Mouse (Mus musculus) heart, embryonic 14.5 days (tissue): ENCODE measurements around the gene Npas3. TPM values are rescaled to one million over a fixed set of nuclear protein-coding genes. Genes with fewer than 3 reads are reported as not detected.

ENCODE experiments used
- ATAC-seq: fragments of 200-750 bp; cut with Nextera tagmentation; 2 replicates; pipeline ENCODE4 v1.8.0; 2017; ENCODE audit warnings: low read depth, moderate TSS enrichment; ENCODE audit not compliant: insufficient number of reproducible peaks, insufficient read depth, low FRiP score
- H3K27ac ChIP-seq, 2 experiments: fragments of 200-500 bp in 1 of 2; fragments of 300-500 bp in 1 of 2; sonication (generic) in 1 of 2; replicated peaks in 1 of 2; 2 replicates each; pipeline ENCODE4 v1.5.1; 2012 to 2014; ENCODE audit warnings: low read depth in 2 of 2, low read length in 2 of 2, control low read depth in 1 of 2, mild to moderate bottlenecking in 1 of 2, mixed read lengths in 1 of 2; ENCODE audit not compliant: control insufficient read depth in 1 of 2, insufficient read depth in 1 of 2
- H3K27me3 ChIP-seq: fragments of 300-500 bp; sonication (generic); 2 replicates; pipeline ENCODE4 v1.6.1; 2014; ENCODE audit warnings: mild to moderate bottlenecking, low read length, control low read depth; ENCODE audit not compliant: control insufficient read depth, insufficient read depth
- H3K36me3 ChIP-seq: fragments of 300-500 bp; sonication (generic); 2 replicates; pipeline ENCODE4 v1.6.1; 2014; ENCODE audit warnings: mild to moderate bottlenecking, control low read depth, low read length, mixed read lengths; ENCODE audit not compliant: control insufficient read depth, insufficient read depth
- H3K4me1 ChIP-seq, 2 experiments: fragments of 200-500 bp in 1 of 2; fragments of 300-500 bp in 1 of 2; sonication (generic) in 1 of 2; 2 replicates each; pipeline ENCODE4 v1.6.1; 2012 to 2014; ENCODE audit warnings: low read length in 2 of 2, control low read depth in 1 of 2, mixed read lengths in 1 of 2; ENCODE audit not compliant: control insufficient read depth in 2 of 2, insufficient read depth in 2 of 2
- H3K4me2 ChIP-seq: fragments of 300-500 bp; sonication (generic); 2 replicates; pipeline ENCODE4 v1.6.1; 2014; ENCODE audit warnings: mild to moderate bottlenecking, low read length
- H3K4me3 ChIP-seq, 2 experiments: fragments of 200-500 bp in 1 of 2; fragments of 300-500 bp in 1 of 2; sonication (generic) in 1 of 2; 2 replicates each; pipeline ENCODE4 v1.5.1; 2012 to 2014; ENCODE audit warnings: low read length in 2 of 2, mild to moderate bottlenecking in 2 of 2, control low read depth in 1 of 2, low read depth in 1 of 2, moderate library complexity in 1 of 2; ENCODE audit not compliant: control insufficient read depth in 1 of 2, insufficient read depth in 1 of 2
- H3K9ac ChIP-seq: fragments of 300-500 bp; sonication (generic); 2 replicates; pipeline ENCODE4 v1.6.1; 2014; ENCODE audit warnings: mild to moderate bottlenecking, low read length
- H3K9me3 ChIP-seq: fragments of 300-500 bp; sonication (generic); 2 replicates; pipeline ENCODE4 v1.6.1; 2016; ENCODE audit warnings: low read length, control low read depth; ENCODE audit not compliant: control insufficient read depth
- WGBS: fragments of 180-500 bp; shearing (Covaris S2); extraction: QIAGEN DNeasy Blood & Tissue Kit; methylation state at CpG from one replicate; pipeline ENCODE4 v1.1.7; 2014; 5-methylcytosine and 5-hydroxymethylcytosine counted together
- polyA plus RNA-seq: library from polyadenylated mRNA; unstranded; fragments of >200 nt; fragmentation: Nextera tagmentation; extraction: Ambion mirVana; gene quantifications from 2 replicates; pipeline ENCODE4 v1.2.1, GENCODE M21; 2014

Npas3 gene
- polyA plus RNA-seq, 1 experiment from 2014 or later, result 1.3 TPM

DNA sequence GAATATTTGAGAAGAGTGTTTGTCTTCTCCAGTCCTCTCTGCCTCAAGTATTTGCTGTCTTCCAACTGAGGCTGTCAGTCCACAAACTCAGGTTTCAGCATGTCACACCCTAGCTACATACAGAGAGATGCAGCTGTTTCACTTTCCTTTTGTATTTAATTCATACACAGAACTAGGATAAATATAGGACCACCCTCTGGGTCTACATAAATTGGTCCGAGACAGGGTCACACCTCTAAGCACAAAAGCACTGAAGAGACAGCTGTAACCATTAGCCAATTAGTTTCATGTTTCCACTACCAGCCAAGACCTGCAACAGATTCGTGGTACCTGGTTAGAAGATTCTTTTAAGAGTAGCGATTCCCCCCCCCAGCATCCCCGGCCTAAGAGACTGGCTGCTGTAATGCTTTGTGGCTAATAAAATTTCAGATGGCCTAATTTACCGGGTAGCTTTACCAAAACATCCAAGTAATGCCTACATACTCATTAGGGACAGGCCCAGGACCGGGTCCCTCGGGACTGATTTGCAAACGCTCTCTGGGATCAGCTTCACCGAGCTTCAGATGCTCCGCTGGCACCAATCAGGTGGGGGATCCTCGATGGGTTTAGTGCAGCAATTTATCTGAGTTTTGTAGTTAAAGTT is 376.0 kb downstream of the Npas3 start:
- ATAC-seq, result no peak
- 76% methylated on average over 11 of the region's 11 CpGs for WGBS
- no peak overlapping the region for H3K27ac ChIP-seq

DNA sequence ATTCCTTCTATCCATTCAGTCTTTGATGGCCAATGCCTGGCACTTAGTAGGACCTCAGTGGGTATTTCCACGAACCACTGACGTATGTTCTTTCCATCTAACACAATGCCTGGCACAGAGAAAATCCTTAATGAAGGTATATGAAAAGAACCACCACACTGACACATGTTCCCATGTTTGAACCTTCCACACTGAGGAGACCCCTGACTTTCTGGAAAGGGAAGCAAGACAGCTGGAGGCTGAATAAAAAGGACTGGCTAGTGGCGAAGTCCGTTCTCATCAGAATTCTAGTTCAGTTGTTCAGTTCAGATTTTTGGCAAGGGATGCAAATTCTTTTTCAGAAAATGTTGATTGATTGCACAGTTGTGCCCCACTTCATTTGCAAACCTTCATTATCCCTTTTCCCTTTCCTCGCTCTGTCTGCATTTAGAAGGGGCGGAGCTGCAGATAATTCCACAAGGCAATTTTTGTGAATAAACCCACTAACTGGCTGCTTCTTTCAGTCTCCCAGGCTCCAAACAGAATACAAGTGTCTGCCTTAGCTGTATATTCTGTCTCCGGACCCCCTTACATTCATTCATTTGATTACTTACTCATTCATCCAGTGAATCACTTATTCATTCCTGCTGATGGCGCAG is 381.1 kb downstream of the Npas3 start:
- Histone ChIP-seq H3K27ac (no peak overlapping the region), H3K36me3 (no peaks in the 10 kb centered on the region), H3K4me3 (no peak overlapping the region), H3K4me2 (no peak overlapping the region), H3K9me3 (no peaks in the 10 kb centered on the region), H3K27me3 (no peaks in the 10 kb centered on the region), H3K4me1 (peaks cover 6 to 14% of the 10 kb centered on the region in 2 experiments; a peak in 3 of 4 replicates), H3K9ac (no peak overlapping the region)
- ATAC-seq, result no peak
- 86% methylated on average over 8 of the region's 8 CpGs for WGBS

More for the DNA sequence above, 376.0 kb downstream of the Npas3 start:
- no peaks in the 10 kb centered on the region for H3K9me3 ChIP-seq
- H3K4me1 ChIP-seq, result no peaks in the 10 kb centered on the region
- no peak overlapping the region for H3K4me3 ChIP-seq
- H3K9ac ChIP-seq, result no peak overlapping the region
- no peaks in the 10 kb centered on the region for H3K27me3 ChIP-seq
- no peaks in the 10 kb centered on the region for H3K36me3 ChIP-seq
- H3K4me2 ChIP-seq, result no peak overlapping the region

DNA sequence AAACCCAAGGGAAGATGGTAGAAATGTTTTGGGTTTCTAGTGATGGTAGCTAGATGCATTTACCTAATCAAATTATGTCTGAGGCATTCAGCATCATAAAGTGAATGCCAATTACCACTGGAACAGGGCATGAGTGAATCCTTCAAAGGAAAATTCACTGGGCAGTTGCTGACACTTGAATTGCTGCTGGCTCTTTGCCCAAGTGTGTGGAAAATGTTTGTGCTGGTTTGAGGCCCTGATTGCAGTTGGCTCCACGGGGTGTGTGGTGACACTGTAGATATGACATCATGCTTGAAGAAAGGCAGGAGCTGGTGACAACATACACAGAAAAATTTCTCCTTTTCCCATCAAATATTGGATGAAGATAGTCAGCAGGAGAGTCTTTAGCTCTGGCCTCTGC is 382.1 kb downstream of the Npas3 start:
- Histone ChIP-seq H3K4me1 (peaks cover 6 to 14% of the 10 kb centered on the region in 2 experiments; a peak in 3 of 4 replicates), H3K9me3 (no peaks in the 10 kb centered on the region), H3K27ac (peak overlapping the region; percentile 23 to 44; a peak in 2 of 4 replicates), H3K36me3 (no peaks in the 10 kb centered on the region), H3K4me2 (no peak overlapping the region), H3K27me3 (no peaks in the 10 kb centered on the region), H3K9ac (no peak overlapping the region), H3K4me3 (no peak overlapping the region)
- WGBS, result 0% methylated on average over 1 of the region's 1 CpGs
- 0 out of 2 replicates have a peak, but pooled peaks have one; percentile 35 for ATAC-seq

DNA sequence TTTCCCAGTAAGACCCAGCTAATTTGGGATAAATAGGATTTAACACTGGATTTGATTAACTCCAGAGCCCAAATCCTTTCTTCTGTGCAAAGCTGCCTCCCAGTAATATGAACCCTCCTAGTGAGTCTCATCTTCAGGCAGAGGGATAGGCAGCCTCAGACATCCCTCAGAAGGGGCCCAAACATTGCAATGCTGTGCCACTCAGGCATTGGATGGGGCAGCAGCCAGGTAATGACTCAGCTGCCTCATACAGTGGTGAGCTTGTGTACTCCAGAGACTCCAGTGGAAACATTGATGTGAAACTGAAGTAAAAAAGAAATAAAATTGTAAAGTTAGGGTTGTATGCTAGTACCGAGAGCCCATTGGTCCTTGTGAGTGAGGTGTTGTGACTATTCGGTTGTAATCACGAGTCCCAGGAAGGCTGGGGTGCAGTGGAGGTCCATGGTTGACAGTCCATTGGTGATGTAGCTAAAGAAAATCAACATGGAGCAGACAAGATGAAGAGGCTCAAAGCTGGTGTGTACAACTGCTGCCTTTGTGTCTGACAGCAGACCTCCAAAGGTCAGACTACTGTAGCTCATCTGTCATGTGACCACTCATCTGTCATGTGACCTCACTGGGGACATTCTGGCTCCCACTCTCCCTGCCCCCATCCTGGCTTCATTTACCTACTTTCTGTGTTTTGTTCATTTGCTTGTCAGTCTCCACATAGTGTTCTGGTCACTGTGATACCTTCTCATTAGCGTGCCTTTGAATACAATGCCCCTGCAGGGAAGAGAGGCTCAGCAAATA is 383.0 kb downstream of the Npas3 start:
- Histone ChIP-seq H3K36me3 (no peaks in the 10 kb centered on the region), H3K9ac (no peak overlapping the region), H3K4me2 (no peak overlapping the region), H3K27ac (peak overlapping the region in 1 of 2 experiments; percentile 44; a peak in 1 of 4 replicates), H3K4me3 (no peak overlapping the region), H3K27me3 (no peaks in the 10 kb centered on the region), H3K9me3 (no peaks in the 10 kb centered on the region), H3K4me1 (peaks cover 6 to 14% of the 10 kb centered on the region in 2 experiments; a peak in 3 of 4 replicates)
- no peak for ATAC-seq
- WGBS, result 88% methylated on average over 4 of the region's 4 CpGs

DNA sequence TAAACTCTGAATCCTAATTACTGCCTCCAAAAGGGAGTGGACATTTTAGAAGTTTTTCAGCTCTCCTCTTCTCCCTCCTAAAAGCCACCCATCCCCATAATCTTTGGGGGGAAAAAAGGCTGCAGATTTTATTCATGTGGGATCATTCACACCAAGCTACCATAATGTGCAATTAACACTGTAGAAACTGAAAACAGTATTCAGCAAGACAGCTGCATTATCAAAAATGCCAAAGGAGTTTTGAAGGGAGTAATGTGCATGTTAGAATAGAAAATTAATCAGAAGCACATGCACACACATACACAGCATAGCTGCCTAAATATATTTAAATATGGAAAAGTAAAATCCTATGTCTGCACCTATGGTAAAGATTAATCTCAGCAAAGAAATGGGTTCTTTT is 390.1 kb downstream of the Npas3 start:
- no peak for ATAC-seq
- Histone ChIP-seq H3K27ac (no peak overlapping the region), H3K9ac (no peak overlapping the region), H3K9me3 (no peaks in the 10 kb centered on the region), H3K4me3 (no peak overlapping the region), H3K27me3 (no peaks in the 10 kb centered on the region), H3K36me3 (no peaks in the 10 kb centered on the region), H3K4me2 (no peak overlapping the region), H3K4me1 (no peaks in the 10 kb centered on the region)

DNA sequence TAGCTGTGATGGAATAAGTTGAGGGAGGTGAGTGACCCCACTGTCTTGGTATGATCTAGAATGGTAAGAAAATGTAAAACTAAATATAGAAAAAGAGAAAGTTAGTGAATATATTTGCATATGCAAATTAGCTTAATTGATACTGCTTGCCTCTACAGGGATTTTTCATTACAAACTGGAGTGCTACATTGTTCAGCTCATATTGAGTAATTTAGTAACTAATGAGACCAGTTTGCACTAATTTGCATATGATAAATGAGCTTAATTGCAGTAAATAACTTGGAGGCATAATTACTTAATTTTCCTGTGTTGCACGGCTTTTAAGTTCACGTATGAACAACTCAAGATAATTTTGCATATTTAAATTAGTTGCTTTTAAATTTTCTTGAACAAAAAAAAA is 398.8 kb downstream of the Npas3 start:
- Histone ChIP-seq H3K36me3 (no peaks in the 10 kb centered on the region), H3K27ac (no peak overlapping the region), H3K4me2 (no peak overlapping the region), H3K27me3 (no peaks in the 10 kb centered on the region), H3K9ac (no peak overlapping the region), H3K4me1 (no peaks in the 10 kb centered on the region), H3K9me3 (no peaks in the 10 kb centered on the region), H3K4me3 (no peak overlapping the region)
- no peak for ATAC-seq
- 91% methylated on average over 2 of the region's 2 CpGs for WGBS

DNA sequence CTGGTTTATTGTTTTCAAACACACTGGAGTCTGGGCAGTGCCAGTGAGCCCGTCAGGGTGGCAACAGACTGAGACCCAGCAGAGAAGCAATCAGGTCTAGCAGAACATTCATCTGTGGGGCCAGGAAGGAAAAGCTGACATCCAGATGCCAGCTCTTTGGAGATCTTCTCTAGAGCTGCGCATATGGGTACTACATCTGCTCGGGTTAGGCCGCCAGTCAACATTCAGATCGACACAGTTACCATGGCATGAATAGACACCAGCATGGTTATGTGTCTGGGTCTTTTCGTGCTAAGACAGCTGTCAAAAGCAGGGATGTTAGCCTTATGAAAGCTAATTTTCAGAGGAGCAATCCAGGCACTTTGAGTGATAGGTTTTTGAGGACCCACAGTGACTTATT is 407.8 kb downstream of the Npas3 start:
- no peak overlapping the region for H3K4me3 ChIP-seq
- H3K4me1 ChIP-seq, result no peaks in the 10 kb centered on the region
- H3K9me3 ChIP-seq, result no peaks in the 10 kb centered on the region
- H3K4me2 ChIP-seq, result no peak overlapping the region
- WGBS, result 78% methylated on average over 6 of the region's 6 CpGs
- no peak for ATAC-seq
- no peak overlapping the region for H3K9ac ChIP-seq
- no peaks in the 10 kb centered on the region for H3K27me3 ChIP-seq
- no peak overlapping the region for H3K27ac ChIP-seq
- no peaks in the 10 kb centered on the region for H3K36me3 ChIP-seq
